In genomic region chr13:52994197-52994881, GRCm38 (mm10) we compare ENCODE assay signal across 14 mouse cellular contexts. TPM values are rescaled to one million over a fixed set of nuclear protein-coding genes. Genes with fewer than 3 reads are reported as not detected.
DNase-seq lines count a peak whose midpoint lies in the region; ATAC-seq lines count a peak whose summit lies in the region.
"Had no signal": no experiment of that assay in that cellular context is flagged by ENCODE, and none has a peak within 500 bp of the region (broad histone marks: within the 10 kb centered on the region; RNA-seq: fewer than 3 reads in every experiment).

No protein-coding gene starts in this region.

- intact Hi-C loops in heart, postnatal 14 days (cut with DNase I) = no loop called here

- 53% methylated on average over 10 of the region's 10 CpGs for WGBS in heart, embryonic 12.5 days
- 68% methylated on average over 10 of the region's 10 CpGs for WGBS in embryonic facial prominence, embryonic 10.5 days
- WGBS in liver, embryonic 13.5 days (ENCODE audit: insufficient replicate concordance) = 67% methylated on average over 10 of the region's 10 CpGs
- 78% methylated on average over 10 of the region's 10 CpGs for WGBS in midbrain, embryonic 10.5 days
- 71% methylated on average over 10 of the region's 10 CpGs for WGBS in hindbrain, embryonic 10.5 days

- H3K27ac ChIP-seq in heart, embryonic 12.5 days (ENCODE audit: poor library complexity, severe bottlenecking) = peak overlapping the region; percentile 53
- peak overlapping the region; percentile 72 for H3K27ac ChIP-seq in embryonic facial prominence, embryonic 10.5 days (replicated peaks)
- H3K27ac ChIP-seq in liver, embryonic 13.5 days = peak overlapping the region; percentile 47; the same call in 1 of the 2 replicates
- H3K27ac ChIP-seq in midbrain, embryonic 10.5 days (replicated peaks) = no peak overlapping the region
- no peak overlapping the region for H3K27ac ChIP-seq in hindbrain, embryonic 10.5 days
- H3K27ac ChIP-seq: heart, adult 2 months; hindbrain, embryonic 15.5 days; lung, embryonic 15.5 days had no signal

- no peak overlapping the region for H3K9ac ChIP-seq in heart, embryonic 12.5 days
- H3K9ac ChIP-seq in liver, embryonic 13.5 days = no peak overlapping the region
- H3K9ac ChIP-seq: hindbrain, embryonic 15.5 days; lung, embryonic 15.5 days had no signal

- no peaks in the 10 kb centered on the region for H3K36me3 ChIP-seq in heart, embryonic 12.5 days
- no peaks in the 10 kb centered on the region for H3K36me3 ChIP-seq in embryonic facial prominence, embryonic 10.5 days (replicated peaks)
- no peaks in the 10 kb centered on the region for H3K36me3 ChIP-seq in liver, embryonic 13.5 days
- no peaks in the 10 kb centered on the region for H3K36me3 ChIP-seq in midbrain, embryonic 10.5 days
- no peaks in the 10 kb centered on the region for H3K36me3 ChIP-seq in hindbrain, embryonic 10.5 days
- H3K36me3 ChIP-seq: hindbrain, embryonic 15.5 days; lung, embryonic 15.5 days had no signal

- no peak for DNase-seq in heart, postnatal 14 days
- DNase-seq in 3134 (ENCODE audit: extremely low read depth, insufficient read length, low spot score) = peak; percentile 20
- no peak for DNase-seq in embryonic facial prominence, embryonic 10.5 days (ENCODE audit: low spot score)
- DNase-seq in liver, embryonic 13.5 days = no peak
- DNase-seq in frontal cortex, postnatal 10 days (ENCODE audit: low spot score in 2 of 2) = no peak
- no peak for DNase-seq in midbrain, embryonic 10.5 days (ENCODE audit: low spot score)
- DNase-seq in hindbrain, embryonic 10.5 days (ENCODE audit: low spot score) = no peak
- DNase-seq: cerebellum, adult 8-10 months; heart, adult 2 months; right cerebral cortex, postnatal 25 days; thymus, postnatal 25 days had no signal

- H3K4me1 ChIP-seq in heart, embryonic 12.5 days (replicated peaks) = peaks cover 23% of the 10 kb centered on the region
- peaks cover 25% of the 10 kb centered on the region for H3K4me1 ChIP-seq in embryonic facial prominence, embryonic 10.5 days
- 0 out of 2 replicates have a peak, but pooled peaks cover 8% of the 10 kb centered on the region for H3K4me1 ChIP-seq in liver, embryonic 13.5 days (replicated peaks)
- H3K4me1 ChIP-seq in midbrain, embryonic 10.5 days = no peaks in the 10 kb centered on the region
- peaks cover 9% of the 10 kb centered on the region; the same call in 1 of the 2 replicates for H3K4me1 ChIP-seq in hindbrain, embryonic 10.5 days (replicated peaks)
- H3K4me1 ChIP-seq: hindbrain, embryonic 15.5 days had no signal

- no peak overlapping the region for H3K4me3 ChIP-seq in heart, embryonic 12.5 days
- no peak overlapping the region for H3K4me3 ChIP-seq in embryonic facial prominence, embryonic 10.5 days
- no peak overlapping the region for H3K4me3 ChIP-seq in liver, embryonic 13.5 days (replicated peaks)
- no peak overlapping the region for H3K4me3 ChIP-seq in midbrain, embryonic 10.5 days
- no peak overlapping the region for H3K4me3 ChIP-seq in hindbrain, embryonic 10.5 days
- H3K4me3 ChIP-seq: heart, adult 2 months; hindbrain, embryonic 15.5 days; lung, embryonic 15.5 days had no signal

- ATAC-seq in heart, embryonic 12.5 days (ENCODE audit: insufficient number of reproducible peaks, low FRiP score) = no peak
- ATAC-seq in liver, embryonic 13.5 days (ENCODE audit: low read depth) = peak; percentile 48

- H3K4me2 ChIP-seq in heart, embryonic 12.5 days = no peak overlapping the region
- no peak overlapping the region for H3K4me2 ChIP-seq in liver, embryonic 13.5 days
- H3K4me2 ChIP-seq: hindbrain, embryonic 15.5 days; lung, embryonic 15.5 days had no signal

- no peaks in the 10 kb centered on the region for H3K9me3 ChIP-seq in heart, embryonic 12.5 days (replicated peaks)
- no peaks in the 10 kb centered on the region for H3K9me3 ChIP-seq in embryonic facial prominence, embryonic 10.5 days
- no peaks in the 10 kb centered on the region for H3K9me3 ChIP-seq in liver, embryonic 13.5 days (replicated peaks)
- H3K9me3 ChIP-seq in midbrain, embryonic 10.5 days (replicated peaks) = no peaks in the 10 kb centered on the region
- H3K9me3 ChIP-seq in hindbrain, embryonic 10.5 days = no peaks in the 10 kb centered on the region
- H3K9me3 ChIP-seq: hindbrain, embryonic 15.5 days; lung, embryonic 15.5 days had no signal

- H3K27me3 ChIP-seq in heart, embryonic 12.5 days (replicated peaks) = no peaks in the 10 kb centered on the region
- H3K27me3 ChIP-seq in embryonic facial prominence, embryonic 10.5 days (replicated peaks; ENCODE audit: low read depth, poor library complexity, severe bottlenecking) = no peaks in the 10 kb centered on the region
- no peaks in the 10 kb centered on the region for H3K27me3 ChIP-seq in liver, embryonic 13.5 days
- H3K27me3 ChIP-seq in midbrain, embryonic 10.5 days (ENCODE audit: low read depth, poor library complexity, severe bottlenecking) = no peaks in the 10 kb centered on the region
- H3K27me3 ChIP-seq in hindbrain, embryonic 10.5 days (ENCODE audit: insufficient read depth, poor library complexity, severe bottlenecking) = no peaks in the 10 kb centered on the region
- H3K27me3 ChIP-seq: hindbrain, embryonic 15.5 days; lung, embryonic 15.5 days had no signal

RNA-seq across cellular contexts. Expression of gene Nfil3, which starts 13.5 kb away (rescaled TPM):
- polyA plus RNA-seq in heart, embryonic 12.5 days (2016; fragmentation: Nextera tagmentation; extraction: Ambion mirVana) = 46.3 and 50.2 TPM in 2 replicates
- total RNA-seq in heart, postnatal 14 days (2021) = 10 to 100 TPM; 19.6 to 22.7 TPM
- polyA plus RNA-seq in embryonic facial prominence, embryonic 10.5 days (2016; fragmentation: Nextera tagmentation; extraction: Ambion mirVana) = 22.8 and 24.5 TPM in 2 replicates
- polyA plus RNA-seq in liver, embryonic 13.5 days (2015; fragmentation: Nextera tagmentation; extraction: Ambion mirVana) = 3.6 and 4.3 TPM in 2 replicates
- 16.3 and 16.5 TPM in 2 replicates for polyA plus RNA-seq in midbrain, embryonic 10.5 days (2016; fragmentation: Nextera tagmentation; extraction: Ambion mirVana)
- polyA plus RNA-seq in hindbrain, embryonic 10.5 days (2016; fragmentation: Nextera tagmentation; extraction: Ambion mirVana) = 21.9 and 25.9 TPM in 2 replicates

Comparison
In these comparisons a context has a peak if more than half of its experiments do, and no peak if none do; other contexts are left out.
1. H3K27ac ChIP-seq: peak in heart, embryonic 12.5 days (single experiment), embryonic facial prominence, embryonic 10.5 days (single experiment) and liver, embryonic 13.5 days (single experiment); none in midbrain, embryonic 10.5 days (single experiment) and hindbrain, embryonic 10.5 days (single experiment).